Mouse (Mus musculus): Measurements from ENCODE around the gene Mmp12. TPM values are rescaled to one million over a fixed set of nuclear protein-coding genes. Genes with fewer than 3 reads are reported as not detected.

Gene Mmp12
- total and polyA plus RNA-seq, 3 experiments = not detected

DNA sequence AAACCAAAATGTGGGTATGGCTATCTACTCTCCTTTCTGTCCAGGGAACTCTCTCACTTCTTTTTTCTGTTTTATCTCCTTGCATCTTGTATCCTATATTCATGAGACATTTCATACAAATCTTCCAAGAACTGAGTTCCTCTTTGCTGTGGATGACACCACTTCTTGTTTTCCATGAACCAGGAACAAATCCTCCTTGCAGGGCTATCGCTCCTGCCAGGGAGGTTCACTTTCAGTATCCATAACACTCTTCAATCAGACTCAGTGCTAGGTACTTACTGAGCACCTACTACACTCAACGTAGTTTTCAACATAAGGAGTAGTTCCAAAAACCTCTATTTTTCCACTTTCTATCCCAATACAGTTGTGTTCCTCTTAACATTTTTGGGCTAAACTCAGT lies 1.3 kb downstream of the Mmp12 start:
- H3K27ac ChIP-seq (ENCODE audit: control insufficient read depth, low read depth, low read length) = no peak overlapping the region

DNA sequence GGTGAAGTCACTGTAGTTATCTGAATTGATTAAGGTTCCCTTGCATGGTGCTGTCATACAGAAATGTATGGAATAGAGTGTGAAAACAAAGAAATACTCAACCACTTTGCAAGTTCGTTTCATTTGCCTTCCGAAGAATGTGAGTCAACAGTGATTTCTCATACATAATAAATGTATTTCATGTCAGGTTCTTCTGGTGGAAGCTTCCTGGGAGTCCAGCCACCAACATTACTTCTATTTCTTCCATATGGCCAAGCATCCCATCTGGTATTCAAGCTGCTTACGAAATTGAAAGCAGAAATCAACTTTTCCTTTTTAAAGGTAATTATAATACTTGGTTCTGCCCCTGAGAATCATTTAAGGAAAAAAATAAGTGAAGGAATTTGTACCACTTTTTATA lies 10.4 kb downstream of the Mmp12 start:
- H3K4me3 ChIP-seq (ENCODE audit: control insufficient read depth in 1 of 2, insufficient read depth in 1 of 2, low read depth in 2 of 2, low read length in 2 of 2) = no peak overlapping the region
- no peaks in the 10 kb centered on the region for H3K4me1 ChIP-seq (ENCODE audit: control insufficient read depth in 1 of 2, insufficient read depth in 2 of 2, low read length in 2 of 2)
- H3K36me3 ChIP-seq (ENCODE audit: control insufficient read depth in 1 of 2, insufficient read depth in 2 of 2, low read length in 2 of 2) = no peaks in the 10 kb centered on the region
- no peak for TF ChIP-seq E2F4 (IDR thresholded peaks at IDR 0.05; ENCODE audit: borderline replicate concordance, low read depth, low read length)
- no peak for TF ChIP-seq TBP (IDR thresholded peaks at IDR 0.05; ENCODE audit: low read depth, low read length)
- TF ChIP-seq BHLHE40 (IDR thresholded peaks at IDR 0.05; ENCODE audit: borderline replicate concordance, low read depth, low read length) = no peak
- TF ChIP-seq MAFK (IDR thresholded peaks at IDR 0.05; ENCODE audit: borderline replicate concordance, low read depth, low read length) = no peak
- peaks cover 0 to 2% of the 10 kb centered on the region in 2 experiments; a peak in 1 of 4 replicates for H3K27me3 ChIP-seq (ENCODE audit: control insufficient read depth in 1 of 2, insufficient read depth in 2 of 2, low read length in 2 of 2)
- H3K27ac ChIP-seq (ENCODE audit: control insufficient read depth, low read depth, low read length) = no peak overlapping the region
- no peaks in the 10 kb centered on the region for H3K79me2 ChIP-seq (ENCODE audit: control insufficient read depth, insufficient read depth, low read length, poor library complexity)
- H3K9me3 ChIP-seq (replicated peaks; ENCODE audit: insufficient read depth, low read length) = no peaks in the 10 kb centered on the region
- H3K9ac ChIP-seq (ENCODE audit: control insufficient read depth, low read depth, low read length, poor library complexity, severe bottlenecking) = no peak overlapping the region
- DNase-seq (ENCODE audit: low read depth, low spot score) = no peak

More for the DNA sequence above, 1.3 kb downstream of the Mmp12 start:
- Histone ChIP-seq H3K4me1 (ENCODE audit: control insufficient read depth in 1 of 2, insufficient read depth in 2 of 2, low read length in 2 of 2) (no peaks in the 10 kb centered on the region), H3K9ac (ENCODE audit: control insufficient read depth, low read depth, low read length, poor library complexity, severe bottlenecking) (no peak overlapping the region), H3K9me3 (replicated peaks; ENCODE audit: insufficient read depth, low read length) (no peaks in the 10 kb centered on the region), H3K79me2 (ENCODE audit: control insufficient read depth, insufficient read depth, low read length, poor library complexity) (no peaks in the 10 kb centered on the region), H3K4me3 (ENCODE audit: control insufficient read depth in 1 of 2, insufficient read depth in 1 of 2, low read depth in 2 of 2, low read length in 2 of 2) (no peak overlapping the region), H3K27me3 (ENCODE audit: control insufficient read depth in 1 of 2, insufficient read depth in 2 of 2, low read length in 2 of 2) (peaks cover 0 to under 1% of the 10 kb centered on the region in 2 experiments; a peak in 2 of 4 replicates), H3K36me3 (ENCODE audit: control insufficient read depth in 1 of 2, insufficient read depth in 2 of 2, low read length in 2 of 2) (no peaks in the 10 kb centered on the region)
- no peak for TF ChIP-seq RAD21 (IDR thresholded peaks at IDR 0.05; ENCODE audit: low read depth, low read length)
- no peak for TF ChIP-seq MAFK (IDR thresholded peaks at IDR 0.05; ENCODE audit: borderline replicate concordance, low read depth, low read length)
- no peak for TF ChIP-seq USF2 (IDR thresholded peaks at IDR 0.05; ENCODE audit: borderline replicate concordance in 1 of 2, insufficient read depth in 1 of 2, low read depth in 1 of 2, low read length in 2 of 2)
- TF ChIP-seq MAX (IDR thresholded peaks at IDR 0.05; ENCODE audit: low read length) = no peak
- no peak for TF ChIP-seq MYC (IDR thresholded peaks at IDR 0.05; ENCODE audit: low read depth, low read length)
- no peak for TF ChIP-seq MYB (IDR thresholded peaks at IDR 0.05; ENCODE audit: low read depth, low read length)
- no peak for TF ChIP-seq KAT2A (conservative IDR thresholded peaks at IDR 0.05; ENCODE audit: low read depth, low read length)
- no peak for TF ChIP-seq TAL1 (IDR thresholded peaks at IDR 0.05; ENCODE audit: low read length)
- TF ChIP-seq BHLHE40 (IDR thresholded peaks at IDR 0.05; ENCODE audit: borderline replicate concordance, low read depth, low read length) = no peak
- TF ChIP-seq MEF2A (IDR thresholded peaks at IDR 0.05; ENCODE audit: extremely low read depth, insufficient replicate concordance, low read depth, low read length, poor library complexity, severe bottlenecking) = no peak
- no peak for TF ChIP-seq HCFC1 (IDR thresholded peaks at IDR 0.05; ENCODE audit: low read depth, low read length)
- no peak for TF ChIP-seq SMC3 (IDR thresholded peaks at IDR 0.05; ENCODE audit: low read depth, low read length)
- TF ChIP-seq CHD2 (IDR thresholded peaks at IDR 0.05; ENCODE audit: low read length) = no peak
- TF ChIP-seq GABPA (IDR thresholded peaks at IDR 0.05; ENCODE audit: low read depth, low read length) = no peak
- no peak for TF ChIP-seq ZKSCAN1 (IDR thresholded peaks at IDR 0.05; ENCODE audit: low read depth, low read length)
- TF ChIP-seq POLR2AphosphoS5 (IDR thresholded peaks at IDR 0.05; ENCODE audit: borderline replicate concordance, low read depth, low read length) = no peak
- TF ChIP-seq ZMIZ1 (IDR thresholded peaks at IDR 0.05; ENCODE audit: low read depth, low read length) = no peak
- no peak for TF ChIP-seq ELF1 (IDR thresholded peaks at IDR 0.05; ENCODE audit: low read depth, low read length)
- no peak for DNase-seq (ENCODE audit: low read depth, low spot score)
